ENCODE assay signal across 8 mouse cellular contexts in the genomic region with DNA sequence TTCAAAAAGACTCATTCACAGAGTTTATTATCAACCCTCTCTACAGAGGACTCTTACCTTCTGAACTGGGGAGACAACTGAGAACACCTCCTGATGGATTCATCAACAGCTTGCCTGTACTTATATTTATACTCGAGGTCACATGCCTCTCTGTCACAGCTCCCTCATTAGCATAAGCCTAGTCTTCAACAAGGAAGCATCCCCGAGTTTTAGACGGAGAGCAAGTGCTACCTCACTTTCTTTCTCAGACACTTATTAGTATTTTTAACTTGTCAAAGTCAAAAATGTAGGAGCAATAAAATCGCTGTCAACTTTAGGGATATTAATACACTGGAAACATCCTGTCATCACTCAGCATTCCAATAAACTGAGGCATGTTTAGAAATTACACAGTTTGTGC. TPM values are rescaled to one million over a fixed set of nuclear protein-coding genes. Genes with fewer than 3 reads are reported as not detected.
DNase-seq lines count a peak whose midpoint lies in the region; ATAC-seq and TF ChIP-seq lines count a peak whose summit lies in the region.

Gene Ide (minus strand): TSS at position 101 of the 400 bp plus-strand sequence.

- no peaks in the 10 kb centered on the region for H3K9me3 ChIP-seq in MEL (replicated peaks; ENCODE audit: insufficient read depth, low read length)
- no peaks in the 10 kb centered on the region for H3K9me3 ChIP-seq in forebrain, embryonic 14.5 days (replicated peaks; ENCODE audit: control insufficient read depth, low read length)
- no peaks in the 10 kb centered on the region for H3K9me3 ChIP-seq in hindbrain, embryonic 11.5 days (ENCODE audit: control insufficient read depth, low read length)
- no peaks in the 10 kb centered on the region for H3K9me3 ChIP-seq in liver, embryonic 12.5 days (replicated peaks)

- peaks cover 14% of the 10 kb centered on the region for H3K79me2 ChIP-seq in MEL (ENCODE audit: control insufficient read depth, insufficient read depth, low read length, poor library complexity)

- no peak within 1 kb of the TSS for H3K27ac ChIP-seq in MEL (ENCODE audit: control insufficient read depth, low read depth, low read length)
- H3K27ac ChIP-seq in forebrain, embryonic 14.5 days (ENCODE audit: low read depth, low read length) = no peak within 1 kb of the TSS
- no peak within 1 kb of the TSS for H3K27ac ChIP-seq in hindbrain, embryonic 11.5 days (ENCODE audit: low read depth, low read length)
- no peak within 1 kb of the TSS for H3K27ac ChIP-seq in liver, embryonic 12.5 days

- H3K36me3 ChIP-seq in MEL (ENCODE audit: control insufficient read depth in 1 of 2, insufficient read depth in 2 of 2, low read length in 2 of 2) = peaks cover 0 to 19% of the 10 kb centered on the region in 2 experiments; a peak in 3 of 4 replicates
- H3K36me3 ChIP-seq in forebrain, embryonic 14.5 days (ENCODE audit: control insufficient read depth, insufficient read depth, low read length) = no peaks in the 10 kb centered on the region
- H3K36me3 ChIP-seq in hindbrain, embryonic 11.5 days (ENCODE audit: control insufficient read depth, insufficient read depth, low read length) = no peaks in the 10 kb centered on the region
- 0 out of 2 replicates have a peak, but pooled peaks cover under 1% of the 10 kb centered on the region for H3K36me3 ChIP-seq in liver, embryonic 12.5 days

- no peak within 1 kb of the TSS for H3K9ac ChIP-seq in MEL (ENCODE audit: control insufficient read depth, low read depth, low read length, poor library complexity, severe bottlenecking)
- no peak within 1 kb of the TSS for H3K9ac ChIP-seq in forebrain, embryonic 14.5 days (ENCODE audit: low read length)
- no peak within 1 kb of the TSS for H3K9ac ChIP-seq in hindbrain, embryonic 11.5 days (ENCODE audit: low read depth, low read length)
- H3K9ac ChIP-seq in liver, embryonic 12.5 days = no peak within 1 kb of the TSS

- TF ChIP-seq POLR2A in MEL (IDR thresholded peaks at IDR 0.05; ENCODE audit: control insufficient read depth in 1 of 2, insufficient read depth in 1 of 2, low read depth in 1 of 2, low read length in 2 of 2, poor library complexity in 1 of 2) = no peak

- H3K27me3 ChIP-seq in MEL (ENCODE audit: control insufficient read depth in 1 of 2, insufficient read depth in 2 of 2, low read length in 2 of 2) = no peaks in the 10 kb centered on the region
- H3K27me3 ChIP-seq in forebrain, embryonic 14.5 days (replicated peaks; ENCODE audit: control insufficient read depth, insufficient read depth, low read length) = no peaks in the 10 kb centered on the region
- H3K27me3 ChIP-seq in hindbrain, embryonic 11.5 days (ENCODE audit: control insufficient read depth, insufficient read depth, low read length) = no peaks in the 10 kb centered on the region
- H3K27me3 ChIP-seq in liver, embryonic 12.5 days (replicated peaks) = no peaks in the 10 kb centered on the region

- no peak within 1 kb of the TSS for H3K4me2 ChIP-seq in forebrain, embryonic 14.5 days (ENCODE audit: low read length)
- no peak within 1 kb of the TSS for H3K4me2 ChIP-seq in hindbrain, embryonic 11.5 days (replicated peaks; ENCODE audit: low read depth, low read length)
- no peak within 1 kb of the TSS for H3K4me2 ChIP-seq in liver, embryonic 12.5 days

- no peak for TF ChIP-seq EP300 in MEL (IDR thresholded peaks at IDR 0.05; ENCODE audit: low read depth in 1 of 2, low read length in 2 of 2)

- no peak for DNase-seq in adrenal gland, adult 18-20 months (ENCODE audit: low spot score in 2 of 2)
- DNase-seq in adrenal gland, adult (ENCODE audit: inconsistent age in 2 of 2, low spot score in 1 of 2) = no peak
- no peak for DNase-seq in MEL (ENCODE audit: low read depth, low spot score)
- no peak for DNase-seq in forebrain, embryonic 14.5 days (ENCODE audit: low spot score)
- DNase-seq in hindbrain, embryonic 11.5 days (ENCODE audit: low spot score) = no peak
- DNase-seq in ovary, postnatal 14 days (ENCODE audit: low spot score) = no peak
- no peak for DNase-seq in urinary bladder, postnatal 36 days (ENCODE audit: low spot score in 2 of 2)

- no peak within 1 kb of the TSS for H3K4me3 ChIP-seq in MEL (ENCODE audit: control insufficient read depth in 1 of 2, insufficient read depth in 1 of 2, low read depth in 2 of 2, low read length in 2 of 2)
- H3K4me3 ChIP-seq in forebrain, embryonic 14.5 days (ENCODE audit: low read depth, low read length) = no peak within 1 kb of the TSS
- H3K4me3 ChIP-seq in hindbrain, embryonic 11.5 days (ENCODE audit: low read depth, low read length) = no peak within 1 kb of the TSS
- no peak within 1 kb of the TSS for H3K4me3 ChIP-seq in liver, embryonic 12.5 days

- ATAC-seq in forebrain, embryonic 14.5 days = no peak
- ATAC-seq in hindbrain, embryonic 11.5 days (ENCODE audit: low FRiP score) = no peak
- no peak for ATAC-seq in liver, embryonic 12.5 days

- TF ChIP-seq RAD21 in MEL (IDR thresholded peaks at IDR 0.05; ENCODE audit: low read depth, low read length) = no peak

- TF ChIP-seq CTCF in MEL (IDR thresholded peaks at IDR 0.05 in 2 of 3, conservative IDR thresholded peaks at IDR 0.05 in 1 of 3; ENCODE audit: control insufficient read depth in 1 of 3, insufficient read depth in 1 of 3, low read depth in 2 of 3, low read length in 3 of 3, poor library complexity in 1 of 3, severe bottlenecking in 1 of 3) = no peak

- WGBS in forebrain, embryonic 14.5 days = 75% methylated on average over 4 of the region's 4 CpGs
- WGBS in hindbrain, embryonic 11.5 days = 79% methylated on average over 4 of the region's 4 CpGs
- 61% methylated on average over 4 of the region's 4 CpGs for WGBS in liver, embryonic 12.5 days (ENCODE audit: insufficient replicate concordance)

- H3K4me1 ChIP-seq in MEL (ENCODE audit: control insufficient read depth in 1 of 2, insufficient read depth in 2 of 2, low read length in 2 of 2) = peaks cover 15 to 17% of the 10 kb centered on the region in 2 experiments
- H3K4me1 ChIP-seq in forebrain, embryonic 14.5 days (ENCODE audit: control insufficient read depth, insufficient read depth, low read length) = no peaks in the 10 kb centered on the region
- H3K4me1 ChIP-seq in hindbrain, embryonic 11.5 days (replicated peaks; ENCODE audit: control insufficient read depth, insufficient read depth, low read length) = no peaks in the 10 kb centered on the region
- H3K4me1 ChIP-seq in liver, embryonic 12.5 days = peaks cover 40% of the 10 kb centered on the region

TF ChIP-seq in MEL, 35 proteins besides CTCF, POLR2A, EP300 and RAD21:
- TF ChIP-seq NRF1 (IDR thresholded peaks at IDR 0.05; ENCODE audit: insufficient read depth, low read depth, low read length, poor library complexity, severe bottlenecking) = no peak
- TF ChIP-seq TBP (IDR thresholded peaks at IDR 0.05; ENCODE audit: low read depth, low read length) = no peak
- TF ChIP-seq HCFC1 (IDR thresholded peaks at IDR 0.05; ENCODE audit: low read depth, low read length) = no peak
- no peak for TF ChIP-seq MAFK (IDR thresholded peaks at IDR 0.05; ENCODE audit: borderline replicate concordance, low read depth, low read length)

RNA-seq across cellular contexts. Expression of gene Ide, which starts in this region (rescaled TPM):
- 100 to 1,000 TPM in 1 of 2 experiments, 10 to 100 TPM in 1; 82.3 to 110 TPM for total RNA-seq in adrenal gland, adult 18-20 months (2021)
- total RNA-seq in MEL (2012; rRNA removed) = 32.6 and 41.1 TPM in 2 replicates
- 10 to 100 TPM; 76.8 to 87.5 TPM for polyA plus RNA-seq in MEL (2012; ENCODE audit: insufficient read depth in 1 of 2, insufficient read length in 2 of 2, low read depth in 1 of 2, low replicate concordance in 2 of 2, missing spikeins in 1 of 2)
- 37.4 and 38.2 TPM in 2 replicates for polyA plus RNA-seq in forebrain, embryonic 14.5 days (2014; fragmentation: Nextera tagmentation; extraction: Ambion mirVana)
- 49.0 and 58.2 TPM in 2 replicates for polyA plus RNA-seq in hindbrain, embryonic 11.5 days (2014; fragmentation: Nextera tagmentation; extraction: Ambion mirVana)
- polyA plus RNA-seq in liver, embryonic 12.5 days (2016; fragmentation: Nextera tagmentation; extraction: Ambion mirVana) = 47.6 and 54.2 TPM in 2 replicates
